Mouse (Mus musculus): ENCODE results near the gene Ubl3.

- TF ChIP-seq POLR2A (IDR thresholded peaks at IDR 0.05; ENCODE audit: insufficient read length, low read depth): no peak
- no peak for TF ChIP-seq MAX (IDR thresholded peaks at IDR 0.05; ENCODE audit: low read depth)
- TF ChIP-seq POLR2AphosphoS2 (IDR thresholded peaks at IDR 0.05; ENCODE audit: insufficient read length, low read depth): no peak
- TF ChIP-seq E2F4 (IDR thresholded peaks at IDR 0.05; ENCODE audit: insufficient read depth): no peak
- TF ChIP-seq TCF12 (IDR thresholded peaks at IDR 0.05; ENCODE audit: insufficient read depth, poor library complexity, severe bottlenecking): no peak
- no peak for TF ChIP-seq USF1 (IDR thresholded peaks at IDR 0.05; ENCODE audit: low read depth)
Measured at GRCm38 (mm10) chr5:148466933-148467607, 85.5 kb downstream of the Ubl3 start.

Measured in myocyte (in vitro differentiated cells).